Mouse (Mus musculus) layer of hippocampus, postnatal 10 days (tissue): Measurements from ENCODE around the gene Ano10. TPM values are rescaled to one million over a fixed set of nuclear protein-coding genes. Genes with fewer than 3 reads are reported as not detected.

Source experiments
- DNase-seq, 2 experiments: peaks; one replicate each; pipeline ENCODE4 v3.0.0; 2021; ENCODE audit warnings: low spot score in 2 of 2
- microRNA-seq, 2 experiments: library from miRNA; unstranded; fragments of <30 nt; microRNA quantifications; one replicate each; pipeline ENCODE4 v1.2.0; 2021
- total RNA-seq, 2 experiments: library from RNA; stranded (reverse); gene quantifications; 2 replicates each; pipeline ENCODE4 v1.2.3; 2021

The Ano10 gene
- total RNA-seq, 2 experiments from 2014 or later = 30.6 to 35.2 TPM

DNA sequence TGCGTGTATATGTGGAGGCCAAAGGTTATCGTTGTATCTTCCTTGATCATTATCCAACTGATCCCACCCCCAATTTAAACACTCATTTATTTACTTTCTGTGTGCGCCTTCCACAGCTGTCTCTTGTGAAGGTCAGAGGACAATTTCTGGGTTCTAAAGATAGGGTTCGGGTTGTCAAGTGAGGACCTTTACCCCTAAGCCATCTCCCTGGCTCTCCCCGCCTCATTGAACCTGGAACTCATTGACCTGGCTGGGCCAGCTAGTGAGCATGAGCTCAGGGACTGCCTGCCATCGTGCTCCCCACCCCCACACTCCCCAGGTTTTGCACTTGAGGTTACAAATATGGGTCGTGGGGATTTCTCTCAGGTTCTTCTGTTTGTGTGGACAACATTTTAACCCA is 162.1 kb downstream of the Ano10 start:
- DNase-seq = no peak

DNA sequence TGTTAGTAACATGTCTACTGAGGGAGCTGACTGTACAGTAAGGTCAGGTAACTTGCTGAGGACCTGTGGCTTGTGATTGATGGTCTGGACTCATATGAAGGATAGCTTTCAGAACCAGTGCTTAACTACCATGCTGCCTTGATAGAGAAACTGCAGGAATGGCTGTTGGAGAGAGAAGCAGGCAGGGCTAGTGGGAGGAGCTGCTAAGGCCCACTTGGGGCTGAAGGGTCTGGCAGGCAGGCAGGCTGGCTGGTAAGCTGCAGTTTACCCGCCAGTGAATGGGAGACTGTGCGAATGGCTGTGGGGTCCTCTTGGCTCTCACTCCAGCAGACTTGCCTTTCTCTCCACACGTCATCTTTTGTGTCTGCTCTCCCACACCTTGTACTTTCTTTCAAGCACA is 163.6 kb downstream of the Ano10 start:
- no peak for DNase-seq

DNA sequence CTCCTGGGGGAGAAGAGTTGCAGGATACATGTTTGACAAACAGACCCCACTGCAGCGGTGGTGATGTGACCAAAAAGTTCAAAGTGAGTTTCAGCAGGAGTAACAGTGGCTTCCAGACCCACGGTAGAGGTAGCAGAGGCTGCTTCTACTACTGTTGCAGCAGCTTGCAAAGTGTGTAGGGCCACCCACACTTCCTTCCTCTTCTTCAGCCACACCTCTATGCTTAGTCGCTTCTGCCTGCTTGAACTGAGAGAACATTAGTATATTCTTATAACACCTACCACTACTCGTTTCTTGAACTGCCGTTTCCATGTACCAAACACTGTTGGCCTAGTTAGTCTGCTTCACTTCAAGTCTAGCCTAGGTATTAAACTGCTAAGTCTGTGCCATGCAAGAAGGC is 165.5 kb downstream of the Ano10 start:
- no peak for DNase-seq

DNA sequence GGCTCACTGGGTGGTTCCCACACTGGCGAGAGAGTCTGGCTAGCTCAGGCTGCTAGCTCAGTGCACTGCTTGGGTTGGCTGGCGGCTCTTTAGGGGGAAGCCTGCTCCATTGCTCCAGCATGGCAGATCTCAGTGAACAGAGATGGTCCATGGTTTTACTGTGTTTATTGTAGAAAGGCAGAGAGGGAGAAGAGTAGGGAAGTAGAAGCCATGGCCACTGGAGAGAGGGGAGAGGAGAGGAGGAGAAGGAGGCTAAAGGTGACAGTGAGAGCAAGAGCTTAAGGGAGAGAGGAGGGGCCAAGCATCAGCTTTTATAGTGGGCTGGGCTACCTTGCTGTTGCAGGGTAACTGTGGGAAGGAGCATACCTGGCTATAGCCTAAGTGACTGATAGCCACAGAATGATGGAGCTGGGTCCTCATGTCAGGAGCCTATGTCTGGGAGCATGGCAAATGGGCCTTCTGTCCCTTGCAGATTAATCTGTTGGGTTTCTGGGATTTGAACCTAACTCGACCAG is 166.9 kb downstream of the Ano10 start:
- DNase-seq = no peak

DNA sequence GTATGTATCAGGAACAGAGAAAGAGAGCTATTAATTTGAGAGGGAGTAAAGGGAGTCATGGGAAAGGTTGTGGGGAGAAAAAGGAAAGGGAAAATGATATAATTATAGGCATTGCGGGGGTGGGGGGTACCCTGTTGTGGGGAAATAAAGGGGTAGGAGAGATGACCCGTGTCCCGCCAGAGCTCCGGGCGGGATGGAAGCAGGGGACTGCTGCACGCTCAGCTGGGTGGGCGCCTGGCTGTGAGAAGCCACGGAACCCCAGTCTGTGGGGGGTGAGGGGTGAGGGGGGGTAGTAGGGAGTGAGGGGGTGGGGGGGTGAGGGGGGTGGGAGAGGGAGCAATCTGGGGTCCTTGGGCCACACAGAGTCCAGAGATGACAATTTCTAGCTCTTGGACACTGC is 167.4 kb downstream of the Ano10 start:
- DNase-seq = no peak

Small RNA genes within 50 kb of the gene (microRNA-seq; reads per million reads assigned to microRNA genes)
- 0 to 0.45 reads per million in 2 experiments for gene Mir8106

Other genes with a start within 250 kb of the Ano10 start
- gene Snrk, start 177.2 kb downstream of the Ano10 start, total RNA-seq = 100 to 1,000 TPM; 128 to 130 TPM
- 10 to 100 TPM; 26.6 to 29.1 TPM for gene Abhd5, start 57.2 kb upstream of the Ano10 start, total RNA-seq